Mouse (Mus musculus): Measurements from ENCODE around the gene Ankrd55. TPM values are rescaled to one million over a fixed set of nuclear protein-coding genes. Genes with fewer than 3 reads are reported as not detected.

Ankrd55 gene
- total and polyA plus RNA-seq, 3 experiments = 0.57 to 1.6 (median 0.64) TPM

- DNase-seq = no peak
- 95% methylated on average over 2 of the region's 2 CpGs for WGBS
- H3K36me3 ChIP-seq (ENCODE audit: control insufficient read depth, insufficient read depth, low read length) = peaks cover 3% of the 10 kb centered on the region
- TF ChIP-seq POLR2A (IDR thresholded peaks at IDR 0.05; ENCODE audit: insufficient read depth, low read depth, low read length) = no peak
- TF ChIP-seq EP300 (IDR thresholded peaks at IDR 0.05; ENCODE audit: insufficient read depth, low read depth, low read length) = no peak
- no peak for TF ChIP-seq CTCF (IDR thresholded peaks at IDR 0.05)
- no peaks in the 10 kb centered on the region for H3K79me2 ChIP-seq (replicated peaks; ENCODE audit: control insufficient read depth, insufficient read depth, low read length)
- intact Hi-C loops (cut with DNase I) = no loop called here
- H3K4me1 ChIP-seq (ENCODE audit: control insufficient read depth, insufficient read depth, low read length) = peaks cover 2% of the 10 kb centered on the region; the same call in 1 of the 2 replicates
- no peak overlapping the region for H3K9ac ChIP-seq (ENCODE audit: low read depth, low read length)
- H3K27ac ChIP-seq = no peak overlapping the region
- H3K4me3 ChIP-seq = no peak overlapping the region
- H3K27me3 ChIP-seq (ENCODE audit: control insufficient read depth, insufficient read depth, low read length) = no peaks in the 10 kb centered on the region
Measured at GRCm38 (mm10) chr13:112393356-112393755, 105.1 kb downstream of the Ankrd55 start.

DNA sequence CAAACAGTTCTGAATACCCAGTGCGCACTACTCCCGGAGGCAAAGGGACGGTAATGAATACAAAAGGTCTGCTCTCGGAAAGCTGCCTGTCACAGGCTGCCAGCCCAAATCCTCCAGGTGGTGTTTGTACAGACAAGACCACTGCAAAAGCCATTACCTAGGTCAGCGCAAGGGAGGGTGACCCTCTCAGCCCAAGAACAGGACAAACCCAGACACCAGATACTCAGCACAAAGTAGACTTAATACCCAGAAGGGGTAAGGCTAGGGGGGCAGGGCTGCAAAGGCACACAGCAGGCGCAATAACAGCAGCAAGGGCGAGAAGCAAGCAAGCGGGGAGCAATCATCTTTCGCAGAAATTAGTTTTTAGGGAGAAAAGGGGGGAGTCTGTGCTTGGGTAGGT is 106.0 kb downstream of the Ankrd55 start:
- intact Hi-C loops (cut with DNase I) = no loop called here
- H3K4me3 ChIP-seq = no peak overlapping the region
- peaks cover 5% of the 10 kb centered on the region for H3K4me1 ChIP-seq (ENCODE audit: control insufficient read depth, insufficient read depth, low read length)
- no peak for DNase-seq
- H3K27me3 ChIP-seq (ENCODE audit: control insufficient read depth, insufficient read depth, low read length) = no peaks in the 10 kb centered on the region
- H3K36me3 ChIP-seq (ENCODE audit: control insufficient read depth, insufficient read depth, low read length) = peaks cover 3% of the 10 kb centered on the region
- WGBS = 95% methylated on average over 9 of the region's 9 CpGs
- no peak overlapping the region for H3K27ac ChIP-seq
- no peaks in the 10 kb centered on the region for H3K79me2 ChIP-seq (replicated peaks; ENCODE audit: control insufficient read depth, insufficient read depth, low read length)
- no peak overlapping the region for H3K9ac ChIP-seq (ENCODE audit: low read depth, low read length)
- no peak for TF ChIP-seq CTCF (IDR thresholded peaks at IDR 0.05)
- TF ChIP-seq POLR2A (IDR thresholded peaks at IDR 0.05; ENCODE audit: insufficient read depth, low read depth, low read length) = no peak
- no peak for TF ChIP-seq EP300 (IDR thresholded peaks at IDR 0.05; ENCODE audit: insufficient read depth, low read depth, low read length)

DNA sequence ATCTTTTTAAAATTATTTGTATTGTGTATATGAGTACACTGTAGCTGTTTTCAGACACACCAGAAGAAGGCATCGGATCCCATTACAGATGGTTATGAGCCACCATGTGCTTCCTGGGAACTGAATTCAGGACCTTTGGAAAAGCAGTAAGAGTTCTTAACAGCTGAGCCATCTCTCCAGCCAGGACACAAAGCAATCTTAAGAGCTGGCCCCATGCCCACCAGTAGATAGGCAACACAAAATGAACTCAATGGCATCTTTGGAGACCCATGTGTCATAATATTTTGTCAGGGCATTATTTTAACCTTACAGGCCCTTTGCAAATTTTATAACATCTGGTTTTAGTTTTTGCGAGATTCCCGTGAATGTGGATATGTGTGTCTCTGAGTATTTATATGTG is 116.5 kb downstream of the Ankrd55 start:
- no peak for TF ChIP-seq EP300 (IDR thresholded peaks at IDR 0.05; ENCODE audit: insufficient read depth, low read depth, low read length)
- TF ChIP-seq CTCF (IDR thresholded peaks at IDR 0.05) = no peak
- no peak for TF ChIP-seq POLR2A (IDR thresholded peaks at IDR 0.05; ENCODE audit: insufficient read depth, low read depth, low read length)
- no peak overlapping the region for H3K4me3 ChIP-seq
- no peak overlapping the region for H3K9ac ChIP-seq (ENCODE audit: low read depth, low read length)
- DNase-seq = no peak
- peaks cover 8% of the 10 kb centered on the region for H3K4me1 ChIP-seq (ENCODE audit: control insufficient read depth, insufficient read depth, low read length)
- no peaks in the 10 kb centered on the region for H3K79me2 ChIP-seq (replicated peaks; ENCODE audit: control insufficient read depth, insufficient read depth, low read length)
- 47% methylated on average over 3 of the region's 3 CpGs for WGBS
- no peaks in the 10 kb centered on the region for H3K36me3 ChIP-seq (ENCODE audit: control insufficient read depth, insufficient read depth, low read length)
- intact Hi-C loops (cut with DNase I) = no loop called here
- peak overlapping the region; percentile 66 for H3K27ac ChIP-seq
- H3K27me3 ChIP-seq (ENCODE audit: control insufficient read depth, insufficient read depth, low read length) = no peaks in the 10 kb centered on the region

- Histone ChIP-seq H3K36me3 (ENCODE audit: control insufficient read depth, insufficient read depth, low read length) (no peaks in the 10 kb centered on the region), H3K79me2 (replicated peaks; ENCODE audit: control insufficient read depth, insufficient read depth, low read length) (no peaks in the 10 kb centered on the region), H3K4me3 (no peak overlapping the region), H3K9ac (ENCODE audit: low read depth, low read length) (no peak overlapping the region), H3K27ac (peak overlapping the region; percentile 66), H3K4me1 (ENCODE audit: control insufficient read depth, insufficient read depth, low read length) (peaks cover 8% of the 10 kb centered on the region), H3K27me3 (ENCODE audit: control insufficient read depth, insufficient read depth, low read length) (no peaks in the 10 kb centered on the region)
- intact Hi-C loops (cut with DNase I) = no loop called here
- 25% methylated on average over 1 of the region's 1 CpGs for WGBS
- TF ChIP-seq CTCF (IDR thresholded peaks at IDR 0.05) (no peak), EP300 (IDR thresholded peaks at IDR 0.05; ENCODE audit: insufficient read depth, low read depth, low read length) (no peak), POLR2A (IDR thresholded peaks at IDR 0.05; ENCODE audit: insufficient read depth, low read depth, low read length) (no peak)
- DNase-seq = no peak
Measured at GRCm38 (mm10) chr13:112405184-112405583, 116.9 kb downstream of the Ankrd55 start.

DNA sequence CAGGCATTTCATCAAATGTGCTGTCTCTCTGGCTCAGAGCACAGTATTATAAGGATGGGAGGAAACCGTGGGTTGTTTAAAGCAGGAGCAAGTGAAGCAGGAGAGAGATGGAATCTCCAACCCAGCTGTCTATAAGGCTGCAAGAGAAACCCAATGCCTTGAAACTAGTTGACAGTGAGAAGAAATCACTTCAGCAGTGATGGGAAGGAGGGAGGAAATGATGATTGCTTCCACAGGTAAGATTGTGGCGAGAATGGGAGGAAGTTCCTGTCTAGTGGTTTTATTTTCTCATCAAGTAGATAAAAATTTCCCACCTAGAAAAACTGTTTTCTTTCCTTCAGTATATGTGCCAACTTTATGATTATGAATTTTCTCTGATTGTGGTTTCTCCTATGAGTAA is 118.4 kb downstream of the Ankrd55 start:
- Histone ChIP-seq H3K4me1 (ENCODE audit: control insufficient read depth, insufficient read depth, low read length) (peaks cover 8% of the 10 kb centered on the region), H3K36me3 (ENCODE audit: control insufficient read depth, insufficient read depth, low read length) (no peaks in the 10 kb centered on the region), H3K79me2 (replicated peaks; ENCODE audit: control insufficient read depth, insufficient read depth, low read length) (no peaks in the 10 kb centered on the region), H3K4me3 (no peak overlapping the region), H3K9ac (ENCODE audit: low read depth, low read length) (no peak overlapping the region), H3K27ac (peak overlapping the region; percentile 64; the same call in 1 of the 2 replicates), H3K27me3 (ENCODE audit: control insufficient read depth, insufficient read depth, low read length) (no peaks in the 10 kb centered on the region)
- no peak for DNase-seq
- intact Hi-C loops (cut with DNase I) = no loop called here
- TF ChIP-seq CTCF (IDR thresholded peaks at IDR 0.05) (no peak), POLR2A (IDR thresholded peaks at IDR 0.05; ENCODE audit: insufficient read depth, low read depth, low read length) (no peak), EP300 (IDR thresholded peaks at IDR 0.05; ENCODE audit: insufficient read depth, low read depth, low read length) (no peak)
- 42% methylated on average over 2 of the region's 2 CpGs for WGBS

GRCm38 (mm10) chr13:112407181-112407700 is 119.0 kb downstream of the Ankrd55 start:
- intact Hi-C loops (cut with DNase I) = no loop called here
- TF ChIP-seq CTCF (IDR thresholded peaks at IDR 0.05) = no peak
- TF ChIP-seq EP300 (IDR thresholded peaks at IDR 0.05; ENCODE audit: insufficient read depth, low read depth, low read length) = no peak
- TF ChIP-seq POLR2A (IDR thresholded peaks at IDR 0.05; ENCODE audit: insufficient read depth, low read depth, low read length) = 0 out of 2 replicates have a peak, but pooled peaks have one; percentile 14
- Histone ChIP-seq H3K27me3 (ENCODE audit: control insufficient read depth, insufficient read depth, low read length) (no peaks in the 10 kb centered on the region), H3K27ac (peak overlapping the region; percentile 64), H3K36me3 (ENCODE audit: control insufficient read depth, insufficient read depth, low read length) (no peaks in the 10 kb centered on the region), H3K9ac (ENCODE audit: low read depth, low read length) (no peak overlapping the region), H3K79me2 (replicated peaks; ENCODE audit: control insufficient read depth, insufficient read depth, low read length) (no peaks in the 10 kb centered on the region), H3K4me1 (ENCODE audit: control insufficient read depth, insufficient read depth, low read length) (peaks cover 8% of the 10 kb centered on the region), H3K4me3 (no peak overlapping the region)
- no peak for DNase-seq
- WGBS = 87% methylated on average over 3 of the region's 3 CpGs
